Mouse (Mus musculus) hindbrain, embryonic 13.5 days (tissue): ENCODE data around the gene Egfl8. TPM values are rescaled to one million over a fixed set of nuclear protein-coding genes. Genes with fewer than 3 reads are reported as not detected.

Experiments used
- ATAC-seq: fragments of 200-750 bp; cut with Nextera tagmentation; 2 replicates; pipeline ENCODE4 v1.8.0; 2017; ENCODE audit warnings: moderate TSS enrichment; ENCODE audit not compliant: low FRiP score
- H3K27ac ChIP-seq: fragments of 300-500 bp; sonication (generic); 2 replicates; pipeline ENCODE4 v1.5.1; 2015; ENCODE audit warnings: inconsistent platforms, mild to moderate bottlenecking, moderate library complexity
- H3K27me3 ChIP-seq: fragments of 300-500 bp; sonication (generic); 2 replicates; pipeline ENCODE4 v1.6.1; 2015; ENCODE audit warnings: mild to moderate bottlenecking, inconsistent platforms
- H3K36me3 ChIP-seq: fragments of 300-500 bp; sonication (generic); 2 replicates; pipeline ENCODE4 v1.6.1; 2015; ENCODE audit warnings: mild to moderate bottlenecking, inconsistent platforms
- H3K4me1 ChIP-seq: fragments of 300-500 bp; sonication (generic); replicated peaks from 2 replicates; pipeline ENCODE4 v1.6.1; 2015; ENCODE audit warnings: inconsistent platforms
- H3K4me2 ChIP-seq: fragments of 300-500 bp; sonication (generic); 2 replicates; pipeline ENCODE4 v1.6.1; 2015; ENCODE audit warnings: inconsistent platforms, mild to moderate bottlenecking, moderate library complexity
- H3K4me3 ChIP-seq: fragments of 300-500 bp; sonication (generic); 2 replicates; pipeline ENCODE4 v1.5.1; 2015; ENCODE audit warnings: mild to moderate bottlenecking, inconsistent platforms
- H3K9ac ChIP-seq: fragments of 300-500 bp; sonication (generic); 2 replicates; pipeline ENCODE4 v1.6.1; 2015; ENCODE audit warnings: mild to moderate bottlenecking, inconsistent platforms
- H3K9me3 ChIP-seq: fragments of 300-500 bp; sonication (generic); 2 replicates; pipeline ENCODE4 v1.6.1; 2016; ENCODE audit warnings: inconsistent platforms
- WGBS: fragments of 180-500 bp; shearing (Covaris S2); methylation state at CpG from one replicate; pipeline ENCODE4 v1.1.7; 2015; 5-methylcytosine and 5-hydroxymethylcytosine counted together
- polyA plus RNA-seq: library from polyadenylated mRNA; unstranded; fragments of >200 nt; fragmentation: Nextera tagmentation; extraction: Ambion mirVana; gene quantifications from 2 replicates; pipeline ENCODE4 v1.2.1, GENCODE M21; 2015

The Egfl8 gene
- polyA plus RNA-seq, 1 experiment from 2014 or later = 12.9 TPM

DNA sequence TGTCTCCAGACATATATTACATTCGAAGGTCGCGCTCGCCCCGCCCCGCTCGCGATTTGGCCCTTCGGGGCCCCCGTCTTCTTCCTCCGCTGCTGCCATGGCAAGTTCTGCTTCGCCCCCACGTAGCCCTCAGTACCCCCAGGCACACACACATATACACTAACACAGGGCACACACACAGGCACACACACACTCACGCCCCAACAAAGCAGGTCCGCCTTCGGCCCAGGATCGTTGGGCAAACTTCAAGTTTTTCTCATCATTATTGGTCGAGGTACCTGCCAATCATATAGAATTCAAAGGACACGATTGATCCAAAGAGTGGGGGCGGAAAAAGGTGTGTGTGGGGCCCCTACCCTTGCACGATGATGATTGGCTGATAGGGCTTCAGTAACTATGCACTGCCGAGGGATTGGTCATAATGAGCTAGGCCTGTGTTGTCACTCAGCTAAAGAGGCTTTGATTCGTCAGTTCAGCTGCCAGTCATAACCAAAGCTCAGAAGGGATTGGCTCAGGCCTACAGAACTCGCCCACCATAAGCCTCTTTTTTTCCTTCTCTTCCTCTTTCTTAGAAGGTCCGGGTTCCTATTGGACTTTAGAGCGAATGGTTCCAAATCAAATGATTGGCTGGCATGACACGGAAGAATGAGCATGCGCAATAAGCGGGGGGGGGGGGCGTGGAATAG lies 12.3 kb downstream of the Egfl8 start, which contains the start of gene Rnf5:
Gene Rnf5 (minus strand): TSS at position 316 of the 686 bp plus-strand sequence.
- Histone ChIP-seq H3K27ac (peak within 1 kb of the TSS; percentile 94), H3K4me1 (peaks cover 49% of the 10 kb centered on the region), H3K36me3 (peaks cover 25% of the 10 kb centered on the region), H3K4me2 (peak within 1 kb of the TSS; percentile 99), H3K9ac (peak within 1 kb of the TSS; percentile 99), H3K27me3 (no peaks in the 10 kb centered on the region), H3K4me3 (peak within 1 kb of the TSS; percentile 92), H3K9me3 (no peaks in the 10 kb centered on the region)
- peak; percentile 95 for ATAC-seq
- WGBS = under 1% methylated on average over 30 of the region's 30 CpGs

DNA sequence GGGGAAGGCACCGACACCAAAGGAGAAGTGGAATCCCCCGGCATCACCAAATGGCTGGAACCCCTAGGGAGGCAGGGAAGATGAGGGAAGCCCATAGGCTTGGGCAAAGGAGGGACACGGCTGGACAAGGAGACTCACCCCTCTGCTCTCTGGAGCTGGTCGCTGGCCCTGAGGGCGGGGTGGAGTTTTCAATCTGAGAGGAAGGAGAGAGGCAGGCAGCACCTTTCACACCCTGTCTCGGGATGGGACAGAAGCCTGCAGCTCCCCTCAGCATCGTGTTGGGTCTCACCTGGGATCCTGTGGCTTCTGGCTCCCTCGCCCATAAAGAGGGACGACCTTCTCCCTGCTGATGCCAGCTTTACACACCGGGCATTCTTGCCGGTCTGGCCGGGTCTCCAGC lies 14.0 kb downstream of the Egfl8 start:
- Histone ChIP-seq H3K4me2 (peak overlapping the region; percentile 63), H3K9me3 (no peaks in the 10 kb centered on the region), H3K27ac (no peak overlapping the region), H3K4me1 (peaks cover 35% of the 10 kb centered on the region), H3K9ac (peak overlapping the region; percentile 86), H3K36me3 (peaks cover 25% of the 10 kb centered on the region), H3K27me3 (no peaks in the 10 kb centered on the region), H3K4me3 (peak overlapping the region; percentile 69)
- 90% methylated on average over 12 of the region's 12 CpGs for WGBS
- ATAC-seq = no peak

DNA sequence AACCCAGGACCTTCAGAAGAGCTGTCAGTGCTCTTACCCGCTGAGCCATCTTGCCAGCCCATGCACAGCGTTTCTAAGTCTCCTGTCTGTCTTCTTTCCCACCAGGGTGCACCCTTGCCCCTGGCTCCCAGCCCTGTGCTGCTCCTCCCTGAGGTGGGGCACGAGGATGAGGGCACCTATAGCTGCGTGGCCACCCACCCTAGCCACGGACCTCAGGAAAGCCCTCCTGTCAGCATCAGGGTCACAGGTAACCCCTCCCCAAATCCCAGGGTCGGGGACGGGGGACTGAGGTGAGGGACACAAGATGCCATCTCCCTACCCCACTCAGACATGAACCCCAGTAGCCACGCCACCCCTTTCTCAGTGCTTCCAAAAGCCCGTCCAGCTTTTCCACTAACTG lies 15.9 kb downstream of the Egfl8 start:
- peaks cover 33% of the 10 kb centered on the region for H3K4me1 ChIP-seq
- H3K36me3 ChIP-seq = peaks cover 38% of the 10 kb centered on the region
- ATAC-seq = no peak
- no peak overlapping the region for H3K9ac ChIP-seq
- H3K9me3 ChIP-seq = no peaks in the 10 kb centered on the region
- no peak overlapping the region for H3K4me2 ChIP-seq
- H3K4me3 ChIP-seq = no peak overlapping the region
- no peaks in the 10 kb centered on the region for H3K27me3 ChIP-seq
- H3K27ac ChIP-seq = no peak overlapping the region
- WGBS = 82% methylated on average over 9 of the region's 9 CpGs

DNA sequence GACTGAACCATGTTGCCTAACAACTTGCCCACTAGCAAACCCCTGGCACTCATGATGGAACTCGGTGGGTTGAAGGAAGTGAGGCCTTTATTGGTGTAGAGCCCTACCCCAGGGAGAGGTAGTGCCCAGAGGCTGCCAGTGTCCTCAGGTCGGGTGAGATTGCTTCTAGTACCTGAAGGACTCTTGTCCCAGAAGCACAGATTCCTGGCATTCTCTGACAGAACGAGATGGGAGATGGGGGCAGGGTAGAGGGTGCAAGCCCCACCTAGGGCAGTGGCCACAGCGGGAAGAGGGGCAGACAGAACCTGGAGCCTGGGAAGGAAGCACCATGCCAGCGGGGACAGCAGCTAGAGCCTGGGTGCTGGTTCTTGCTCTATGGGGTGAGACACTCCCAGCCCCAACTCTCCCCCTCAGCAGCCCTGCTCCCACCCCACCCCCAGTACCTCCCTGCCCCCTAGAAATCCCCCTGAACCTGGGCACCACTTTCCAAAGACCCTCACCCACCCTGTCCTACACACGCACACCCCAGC lies 18.1 kb downstream of the Egfl8 start, which contains the start of gene Ager:
Gene Ager (plus strand): TSS at position 297 of the 530 bp plus-strand sequence.
- H3K9ac ChIP-seq = peak within 1 kb of the TSS; percentile 49
- H3K4me3 ChIP-seq = no peak within 1 kb of the TSS
- no peak within 1 kb of the TSS for H3K27ac ChIP-seq
- H3K36me3 ChIP-seq = peaks cover 42% of the 10 kb centered on the region
- 26% methylated on average over 6 of the region's 6 CpGs for WGBS
- H3K27me3 ChIP-seq = no peaks in the 10 kb centered on the region
- no peak within 1 kb of the TSS for H3K4me2 ChIP-seq
- no peaks in the 10 kb centered on the region for H3K9me3 ChIP-seq
- peaks cover 47% of the 10 kb centered on the region for H3K4me1 ChIP-seq
- ATAC-seq = no peak

DNA sequence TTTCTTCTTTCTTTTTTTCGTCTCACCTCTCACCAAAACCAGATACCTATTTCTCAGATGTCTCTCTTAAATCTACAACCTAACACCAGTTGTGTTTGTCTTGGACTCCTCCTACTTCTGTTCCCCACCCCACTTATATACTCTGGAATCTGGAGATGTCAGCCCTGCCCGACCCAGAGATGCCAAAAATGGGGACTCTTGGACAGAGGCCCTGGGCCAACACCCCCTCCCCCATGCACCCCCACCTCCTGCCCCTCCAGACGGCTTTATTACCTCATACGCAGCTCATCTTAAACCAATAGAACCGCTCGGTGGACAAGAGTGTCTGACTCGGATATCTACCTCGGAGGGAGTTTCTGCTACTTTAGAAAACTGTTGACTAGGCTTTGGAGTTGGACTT lies 19.7 kb downstream of the Egfl8 start:
- 79% methylated on average over 8 of the region's 8 CpGs for WGBS
- H3K9me3 ChIP-seq = no peaks in the 10 kb centered on the region
- peaks cover 34% of the 10 kb centered on the region for H3K36me3 ChIP-seq
- H3K4me1 ChIP-seq = peaks cover 46% of the 10 kb centered on the region
- no peak for ATAC-seq
- no peak overlapping the region for H3K27ac ChIP-seq
- no peak overlapping the region for H3K9ac ChIP-seq
- H3K4me3 ChIP-seq = no peak overlapping the region
- no peaks in the 10 kb centered on the region for H3K27me3 ChIP-seq
- H3K4me2 ChIP-seq = no peak overlapping the region

DNA sequence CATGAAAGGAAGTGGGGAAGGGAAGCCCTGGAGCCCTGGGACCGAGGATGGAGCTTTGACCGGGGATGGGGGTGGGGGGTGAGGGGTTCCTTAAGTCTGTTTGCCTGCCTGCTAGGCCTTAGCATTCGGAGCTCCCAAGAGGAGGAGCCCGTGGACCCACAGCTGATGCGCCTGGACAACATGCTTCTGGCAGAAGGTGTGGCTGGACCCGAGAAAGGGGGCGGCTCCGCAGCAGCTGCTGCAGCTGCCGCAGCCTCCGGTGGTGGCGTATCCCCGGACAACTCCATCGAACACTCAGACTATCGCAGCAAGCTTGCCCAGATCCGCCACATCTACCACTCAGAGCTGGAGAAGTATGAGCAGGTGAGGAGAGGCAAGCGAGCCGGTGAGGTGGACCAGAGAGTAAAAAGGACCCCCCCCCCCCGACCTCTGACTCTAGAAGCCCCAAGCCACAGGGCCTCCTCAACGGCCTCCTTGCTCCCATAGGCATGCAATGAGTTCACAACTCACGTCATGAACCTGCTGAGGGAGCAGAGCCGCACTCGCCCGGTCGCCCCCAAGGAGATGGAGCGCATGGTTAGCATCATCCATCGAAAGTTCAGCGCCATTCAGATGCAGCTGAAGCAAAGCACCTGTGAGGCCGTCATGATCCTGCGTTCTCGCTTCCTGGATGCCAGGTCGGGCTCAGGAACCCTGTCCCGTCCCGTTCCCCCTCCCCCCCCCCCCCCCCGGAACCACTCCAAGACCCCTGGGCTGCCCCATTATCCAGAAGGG lies 21.8 kb downstream of the Egfl8 start:
- Histone ChIP-seq H3K27me3 (no peaks in the 10 kb centered on the region), H3K4me1 (peaks cover 67% of the 10 kb centered on the region), H3K27ac (peak overlapping the region; percentile 99), H3K36me3 (peaks cover 17% of the 10 kb centered on the region), H3K4me2 (peak overlapping the region; percentile 91), H3K4me3 (peak overlapping the region; percentile 70), H3K9ac (peak overlapping the region; percentile 98), H3K9me3 (no peaks in the 10 kb centered on the region)
- ATAC-seq = no peak
- WGBS = 41% methylated on average over 31 of the region's 34 CpGs

DNA sequence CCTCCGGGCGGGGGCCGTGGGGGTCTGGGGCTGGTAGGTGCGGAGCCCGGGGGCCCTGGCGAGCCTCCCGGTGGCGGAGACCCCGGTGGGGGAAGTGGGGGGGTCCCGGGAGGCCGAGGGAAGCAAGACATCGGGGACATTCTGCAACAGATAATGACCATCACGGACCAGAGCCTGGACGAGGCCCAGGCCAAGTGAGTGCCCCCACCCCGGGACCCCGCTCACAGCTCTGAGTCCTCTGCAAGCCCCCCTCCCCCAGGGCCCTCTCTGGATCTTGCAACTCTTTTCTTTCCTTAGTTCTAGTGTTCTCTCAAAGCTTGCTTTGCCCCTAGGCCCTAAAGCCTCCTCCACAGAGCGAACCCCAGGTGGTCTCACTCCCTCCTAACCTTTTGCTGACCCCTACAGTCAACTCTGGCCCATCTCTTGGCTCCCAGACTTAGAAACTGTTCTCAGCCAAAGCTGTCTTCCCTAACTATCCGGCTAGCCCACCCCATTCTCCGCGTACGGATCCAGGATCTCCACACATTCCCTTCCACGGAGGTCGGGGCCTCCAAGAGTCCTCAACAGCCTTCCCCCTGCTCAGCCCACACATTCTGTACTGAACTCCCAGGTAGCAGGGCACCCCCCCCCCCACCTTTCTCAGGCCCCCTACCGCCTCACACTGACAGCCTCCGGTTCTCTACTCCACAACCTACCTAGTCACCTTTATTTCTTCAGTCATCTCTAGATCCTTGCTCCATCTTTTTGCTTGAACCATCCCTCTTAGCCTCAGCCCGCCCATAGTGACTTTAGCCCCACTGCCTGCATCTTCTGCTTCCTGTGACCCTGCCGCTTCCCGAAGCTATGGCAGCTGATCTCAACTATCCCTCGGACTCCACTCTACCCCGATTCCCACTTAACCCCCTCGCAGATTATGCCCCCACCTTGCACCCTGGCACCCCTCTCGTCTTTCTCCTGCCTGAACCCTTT lies 22.9 kb downstream of the Egfl8 start:
- H3K4me1 ChIP-seq = peaks cover 74% of the 10 kb centered on the region
- peak overlapping the region; percentile 91 for H3K4me2 ChIP-seq
- no peaks in the 10 kb centered on the region for H3K9me3 ChIP-seq
- peak overlapping the region; percentile 70 for H3K4me3 ChIP-seq
- ATAC-seq = peak; percentile 25; the same call in 1 of the 2 replicates
- H3K36me3 ChIP-seq = peaks cover 17% of the 10 kb centered on the region
- under 1% methylated on average over 27 of the region's 32 CpGs for WGBS
- peak overlapping the region; percentile 98 for H3K9ac ChIP-seq
- H3K27me3 ChIP-seq = no peaks in the 10 kb centered on the region
- peak overlapping the region; percentile 99 for H3K27ac ChIP-seq

DNA sequence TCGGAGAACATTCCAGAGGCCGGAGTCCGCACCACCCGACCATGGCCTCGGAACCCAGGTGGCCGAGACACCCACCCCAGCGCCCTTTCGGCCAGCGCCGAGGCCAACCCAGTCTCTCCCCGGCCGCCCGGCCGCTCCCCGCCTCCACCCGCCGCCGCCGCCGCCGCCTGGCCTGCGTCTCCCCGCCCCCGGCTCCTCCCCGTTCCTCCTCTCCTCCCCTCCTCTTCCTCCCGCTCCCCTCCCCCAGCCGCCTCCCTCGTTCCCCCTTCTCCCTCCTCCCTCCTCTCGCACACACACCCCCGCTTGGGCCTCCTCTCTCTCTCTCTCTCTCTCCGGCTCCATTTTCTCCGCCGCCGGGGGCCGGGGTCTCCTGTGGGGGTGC lies 23.8 kb downstream of the Egfl8 start:
- H3K9me3 ChIP-seq = no peaks in the 10 kb centered on the region
- peak overlapping the region; percentile 70 for H3K4me3 ChIP-seq
- no peaks in the 10 kb centered on the region for H3K27me3 ChIP-seq
- peak overlapping the region; percentile 91 for H3K4me2 ChIP-seq
- ATAC-seq = peak; percentile 33; the same call in 1 of the 2 replicates
- peak overlapping the region; percentile 98 for H3K9ac ChIP-seq
- H3K4me1 ChIP-seq = peaks cover 76% of the 10 kb centered on the region
- H3K27ac ChIP-seq = peak overlapping the region; percentile 99
- peaks cover 17% of the 10 kb centered on the region for H3K36me3 ChIP-seq
- under 1% methylated on average over 32 of the region's 35 CpGs for WGBS

DNA sequence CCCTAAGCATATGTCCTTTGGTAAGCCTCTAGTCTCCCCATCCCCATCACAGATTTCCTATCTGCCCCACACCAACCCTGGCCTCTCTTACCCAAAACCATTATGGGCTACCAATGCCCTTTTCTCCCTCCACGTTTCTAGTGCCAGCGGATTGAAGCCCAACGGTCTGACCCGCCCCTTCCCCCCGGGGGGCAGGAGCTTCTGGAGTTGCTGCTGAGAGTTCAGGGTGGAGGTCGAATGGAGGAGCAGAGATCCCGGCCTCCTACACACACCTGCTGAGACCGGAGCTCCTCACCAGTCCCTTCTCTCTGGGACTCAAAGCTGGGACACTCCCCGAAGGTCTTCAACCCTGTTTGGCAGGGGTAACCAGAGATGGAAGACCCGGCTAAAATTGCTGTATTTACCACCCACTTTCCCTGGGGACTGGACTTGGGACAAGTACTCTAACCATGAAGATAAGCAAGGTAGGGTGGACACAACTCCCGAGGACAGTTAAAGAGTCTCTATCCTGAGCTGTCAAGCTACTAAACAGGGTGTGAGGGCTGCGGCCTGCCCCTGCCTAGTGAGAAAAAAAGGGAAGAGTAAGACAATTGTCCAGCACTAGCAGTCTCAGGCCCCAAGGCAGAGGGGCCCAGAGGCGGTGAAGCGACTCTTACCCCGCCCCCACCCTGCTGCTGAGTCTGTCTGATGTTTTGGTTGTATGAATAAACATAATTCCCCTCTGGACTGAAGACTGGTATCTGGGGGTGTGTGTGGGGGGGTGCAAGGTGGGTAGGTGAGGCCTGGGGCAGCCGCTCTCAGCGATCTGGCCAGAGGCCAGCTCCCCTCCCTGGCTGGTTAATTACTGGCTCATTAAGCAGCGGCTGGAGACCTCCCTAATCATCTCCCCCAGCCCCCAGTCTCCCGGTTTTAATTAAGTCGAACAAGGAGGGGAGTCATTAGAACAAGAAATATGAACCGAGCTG lies 24.5 kb downstream of the Egfl8 start, which contains the start of gene Pbx2:
Gene Pbx2 (plus strand): TSS at position 238 of the 965 bp plus-strand sequence.
- H3K4me1 ChIP-seq = peaks cover 79% of the 10 kb centered on the region
- peak; percentile 2; the same call in 1 of the 2 replicates for ATAC-seq
- peak within 1 kb of the TSS; percentile 91 for H3K4me2 ChIP-seq
- H3K9ac ChIP-seq = peak within 1 kb of the TSS; percentile 98
- H3K9me3 ChIP-seq = no peaks in the 10 kb centered on the region
- H3K27ac ChIP-seq = peak within 1 kb of the TSS; percentile 99
- 2% methylated on average over 21 of the region's 21 CpGs for WGBS
- H3K36me3 ChIP-seq = peaks cover 17% of the 10 kb centered on the region
- H3K27me3 ChIP-seq = no peaks in the 10 kb centered on the region
- peak within 1 kb of the TSS; percentile 70 for H3K4me3 ChIP-seq

DNA sequence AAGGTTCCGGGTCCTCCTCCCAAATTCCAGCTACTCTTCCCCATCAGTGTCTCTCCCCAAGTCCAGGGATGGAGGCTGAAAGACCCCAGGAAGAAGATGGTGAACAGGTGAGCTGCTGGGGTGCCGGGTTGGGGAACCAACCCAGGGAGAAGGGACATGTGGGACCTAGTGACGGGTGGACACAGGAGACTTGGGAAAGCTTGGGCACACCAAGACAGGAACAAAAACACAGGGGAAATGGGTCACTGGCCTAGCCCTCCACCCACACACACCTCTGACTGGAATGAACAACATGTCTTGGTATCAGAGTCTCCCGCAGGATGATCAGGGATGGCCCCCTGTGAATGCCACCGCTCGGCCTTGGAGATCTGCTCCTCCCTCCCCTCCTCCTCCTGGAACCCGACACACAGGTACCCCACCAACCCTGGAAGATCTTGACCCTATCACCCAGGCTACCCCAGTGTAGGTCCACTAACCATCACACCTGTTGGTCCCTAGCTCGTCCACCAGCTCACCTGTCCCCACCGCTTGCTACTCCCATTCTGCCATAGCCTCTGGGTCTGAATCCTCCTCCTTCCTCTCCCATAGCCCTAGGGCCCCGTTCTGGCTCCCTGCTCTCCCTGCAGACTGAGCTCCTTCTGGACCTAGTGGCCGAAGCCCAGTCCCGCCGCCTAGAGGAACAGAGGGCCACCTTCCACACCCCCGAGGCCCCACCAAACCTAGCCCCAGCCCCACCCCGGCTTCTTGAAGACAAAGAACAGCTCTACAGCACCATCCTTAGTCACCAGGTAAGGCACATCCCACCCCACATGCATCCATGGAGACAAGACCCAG lies 25.4 kb downstream of the Egfl8 start:
- ATAC-seq = no peak
- Histone ChIP-seq H3K36me3 (peaks cover 9% of the 10 kb centered on the region), H3K4me2 (peak overlapping the region; percentile 91), H3K27ac (peak overlapping the region; percentile 99), H3K27me3 (no peaks in the 10 kb centered on the region), H3K9ac (peak overlapping the region; percentile 24; the same call in 1 of the 2 replicates), H3K9me3 (no peaks in the 10 kb centered on the region), H3K4me1 (peaks cover 83% of the 10 kb centered on the region), H3K4me3 (peak overlapping the region; percentile 7; the same call in 1 of the 2 replicates)
- WGBS = 66% methylated on average over 15 of the region's 15 CpGs
